Mouse (Mus musculus) liver, adult 2 months (tissue): Measurements from ENCODE around the gene Limk2.

Experiments
- CTCF ChIP-seq: fragments of 200-500 bp; IDR thresholded peaks from 2 replicates; pipeline ENCODE4 v1.5.1; 2011; ENCODE audit warnings: low read depth, low read length, control low read depth
- POLR2A ChIP-seq: fragments of 200-500 bp; IDR thresholded peaks from 2 replicates; pipeline ENCODE4 v1.6.1; 2011; ENCODE audit warnings: low read length, control low read depth; ENCODE audit not compliant: insufficient read depth; ENCODE audit errors: extremely low read depth

DNA sequence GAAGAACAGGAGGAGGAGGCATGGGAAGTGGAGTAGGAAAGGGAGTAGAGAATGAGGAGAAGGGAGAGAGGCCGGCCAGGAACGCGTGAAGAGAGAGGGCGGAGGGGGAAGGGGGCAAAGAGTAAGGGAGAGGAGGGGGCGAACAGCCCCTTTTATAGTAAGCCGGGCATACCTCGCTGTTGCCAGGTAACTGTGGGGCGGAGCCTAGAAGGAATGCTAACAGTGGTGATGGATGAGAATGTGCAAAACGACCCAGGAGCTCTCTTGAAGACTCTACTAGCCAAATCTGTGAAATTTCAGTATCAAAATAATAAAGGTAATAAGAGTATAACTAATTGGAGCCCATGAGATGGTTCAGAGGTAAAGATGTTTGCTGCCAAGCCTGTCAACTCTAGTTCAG is 43.8 kb upstream of the Limk2 start:
- TF ChIP-seq POLR2A, result no peak
- no peak for TF ChIP-seq CTCF
